Mouse (Mus musculus): ENCODE data around the gene Srgap3. TPM values are rescaled to one million over a fixed set of nuclear protein-coding genes. Genes with fewer than 3 reads are reported as not detected.

Gene Srgap3
- polyA plus RNA-seq, 1 experiment from 2014 or later, result 4.9 TPM

DNA sequence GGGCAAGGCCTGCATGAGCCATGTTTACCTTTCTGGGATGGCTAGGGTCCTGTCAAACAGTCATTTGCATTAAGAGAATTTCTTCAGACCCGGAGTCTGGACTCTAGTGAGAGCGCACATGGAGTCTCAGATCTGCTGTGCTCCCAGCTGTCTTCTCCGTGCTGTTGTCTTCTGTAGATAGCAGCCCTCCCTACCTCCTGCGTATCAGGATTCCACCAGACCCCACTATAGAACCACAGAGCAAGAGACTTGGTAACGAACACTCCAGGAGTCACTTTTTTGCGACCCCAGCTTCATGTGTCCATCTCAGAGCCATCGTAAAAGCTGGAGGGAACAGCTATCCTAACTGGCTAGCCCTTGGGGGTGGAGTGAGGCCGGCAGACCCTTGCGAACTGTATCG, 25.1 kb upstream of the Srgap3 start:
- H3K4me2 ChIP-seq, result no peak overlapping the region
- WGBS, result 52% methylated on average over 10 of the region's 10 CpGs
- 0 out of 2 replicates have a peak, but pooled peaks cover 3% of the 10 kb centered on the region for H3K9me3 ChIP-seq (replicated peaks)
- peaks cover 27% of the 10 kb centered on the region for H3K4me1 ChIP-seq
- no peak overlapping the region for H3K4me3 ChIP-seq (replicated peaks)
- no peak overlapping the region for H3K9ac ChIP-seq
- H3K27ac ChIP-seq, result no peak overlapping the region
- no peaks in the 10 kb centered on the region for H3K27me3 ChIP-seq
- no peaks in the 10 kb centered on the region for H3K36me3 ChIP-seq
- ATAC-seq (replicated peaks; ENCODE audit: low FRiP score), result no peak

DNA sequence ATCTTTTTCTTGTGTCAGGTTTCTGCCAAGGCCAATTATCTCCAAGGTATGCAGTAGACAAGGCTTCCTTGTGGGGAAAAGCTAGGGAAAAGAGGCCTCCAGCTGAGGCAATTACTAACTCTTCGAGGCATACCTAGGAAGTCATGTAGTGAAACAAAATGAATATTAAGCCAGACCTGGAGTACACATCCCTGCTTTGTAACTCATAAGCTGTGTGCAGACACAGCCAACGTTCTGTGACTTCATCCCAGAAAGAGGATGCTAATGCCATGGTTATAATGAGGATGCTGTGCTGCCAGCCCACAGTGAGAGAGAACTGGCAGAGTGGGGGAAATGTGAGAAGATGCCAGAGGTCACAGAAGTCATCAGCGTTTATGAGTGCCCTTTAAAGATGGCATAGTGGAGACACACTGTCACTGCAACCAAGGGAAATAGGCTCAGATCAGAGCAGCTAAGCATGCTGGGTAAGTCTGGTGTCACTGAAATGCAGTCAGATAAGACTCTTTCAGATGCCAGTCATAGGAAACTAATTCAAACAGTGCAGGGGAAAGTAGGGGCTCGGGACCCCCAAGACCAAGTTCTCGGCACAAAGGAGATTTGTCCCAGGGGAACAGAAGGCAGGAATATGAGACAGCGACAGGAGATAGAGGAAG, 24.2 kb upstream of the Srgap3 start:
- no peak overlapping the region for H3K4me3 ChIP-seq (replicated peaks)
- peaks cover 27% of the 10 kb centered on the region for H3K4me1 ChIP-seq
- no peaks in the 10 kb centered on the region for H3K27me3 ChIP-seq
- H3K36me3 ChIP-seq, result no peaks in the 10 kb centered on the region
- no peak for ATAC-seq (replicated peaks; ENCODE audit: low FRiP score)
- no peak overlapping the region for H3K4me2 ChIP-seq
- H3K9me3 ChIP-seq (replicated peaks), result 0 out of 2 replicates have a peak, but pooled peaks cover 3% of the 10 kb centered on the region
- no peak overlapping the region for H3K27ac ChIP-seq
- WGBS, result 63% methylated on average over 6 of the region's 6 CpGs
- no peak overlapping the region for H3K9ac ChIP-seq

- no peak overlapping the region for H3K9ac ChIP-seq
- WGBS, result 90% methylated on average over 6 of the region's 6 CpGs
- H3K27me3 ChIP-seq, result no peaks in the 10 kb centered on the region
- H3K27ac ChIP-seq, result no peak overlapping the region
- H3K4me1 ChIP-seq, result peaks cover 4% of the 10 kb centered on the region
- H3K4me2 ChIP-seq, result no peak overlapping the region
- H3K4me3 ChIP-seq (replicated peaks), result no peak overlapping the region
- no peaks in the 10 kb centered on the region for H3K36me3 ChIP-seq
- no peak for ATAC-seq (replicated peaks; ENCODE audit: low FRiP score)
- 0 out of 2 replicates have a peak, but pooled peaks cover 3% of the 10 kb centered on the region for H3K9me3 ChIP-seq (replicated peaks)
These were observed 20.3 kb upstream of the Srgap3 start for GRCm38 (mm10) chr6:112967359-112967758.

DNA sequence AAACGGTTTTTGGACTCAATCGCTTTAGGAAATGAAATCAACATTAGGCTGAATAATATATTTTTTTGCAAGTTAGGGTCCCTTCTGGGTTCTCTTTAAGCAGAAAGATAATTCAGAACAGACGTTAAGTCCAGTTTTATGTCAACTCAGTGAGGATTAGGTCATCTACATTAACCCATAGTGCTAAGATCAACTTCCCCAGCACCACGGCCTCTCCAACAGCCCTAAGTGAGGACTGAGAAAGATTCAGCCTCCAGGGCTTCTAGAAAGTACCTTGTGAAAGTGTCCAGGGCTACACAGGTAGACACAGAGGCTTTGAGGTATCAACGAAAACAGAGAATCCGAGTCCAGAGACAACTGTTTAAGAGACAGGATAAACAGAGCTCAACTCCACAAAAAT, 11.3 kb upstream of the Srgap3 start:
- no peaks in the 10 kb centered on the region for H3K36me3 ChIP-seq
- ATAC-seq (replicated peaks; ENCODE audit: low FRiP score), result no peak
- no peak overlapping the region for H3K9ac ChIP-seq
- WGBS, result 32% methylated on average over 6 of the region's 6 CpGs
- H3K4me2 ChIP-seq, result no peak overlapping the region
- no peak overlapping the region for H3K4me3 ChIP-seq (replicated peaks)
- H3K27me3 ChIP-seq, result no peaks in the 10 kb centered on the region
- peaks cover 30% of the 10 kb centered on the region for H3K4me1 ChIP-seq
- H3K9me3 ChIP-seq (replicated peaks), result no peaks in the 10 kb centered on the region
- H3K27ac ChIP-seq, result peak overlapping the region; percentile 11; the same call in 1 of the 2 replicates

GRCm38 (mm10) chr6:112957583-112958280, 10.7 kb upstream of the Srgap3 start:
- Histone ChIP-seq H3K4me2 (peak overlapping the region; percentile 41), H3K27me3 (no peaks in the 10 kb centered on the region), H3K4me3 (replicated peaks) (no peak overlapping the region), H3K4me1 (peaks cover 30% of the 10 kb centered on the region), H3K9ac (no peak overlapping the region), H3K27ac (peak overlapping the region; percentile 72), H3K9me3 (replicated peaks) (no peaks in the 10 kb centered on the region), H3K36me3 (no peaks in the 10 kb centered on the region)
- peak; percentile 82 for ATAC-seq (replicated peaks; ENCODE audit: low FRiP score)
- 16% methylated on average over 11 of the region's 11 CpGs for WGBS

DNA sequence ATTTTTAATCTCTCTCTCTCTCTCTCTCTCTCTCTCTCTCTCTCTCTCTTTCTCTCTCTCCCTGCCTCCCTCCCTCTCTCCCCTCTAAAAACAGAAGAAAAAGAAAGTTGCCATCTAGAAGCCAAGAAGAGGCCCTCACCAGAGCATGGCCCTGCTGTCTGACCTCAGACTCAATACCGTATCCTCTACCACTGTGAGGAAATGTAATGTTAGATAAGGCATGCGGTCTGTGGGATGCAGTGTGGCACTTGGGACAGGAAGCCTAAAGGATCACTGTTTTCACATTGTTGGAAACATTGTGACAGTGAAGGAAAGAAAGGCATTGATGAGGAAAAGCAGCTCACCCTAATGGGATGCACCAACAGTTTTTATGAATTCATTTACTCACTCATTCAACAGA, 8.7 kb upstream of the Srgap3 start:
- 42% methylated on average over 2 of the region's 2 CpGs for WGBS
- no peak for ATAC-seq (replicated peaks; ENCODE audit: low FRiP score)

DNA sequence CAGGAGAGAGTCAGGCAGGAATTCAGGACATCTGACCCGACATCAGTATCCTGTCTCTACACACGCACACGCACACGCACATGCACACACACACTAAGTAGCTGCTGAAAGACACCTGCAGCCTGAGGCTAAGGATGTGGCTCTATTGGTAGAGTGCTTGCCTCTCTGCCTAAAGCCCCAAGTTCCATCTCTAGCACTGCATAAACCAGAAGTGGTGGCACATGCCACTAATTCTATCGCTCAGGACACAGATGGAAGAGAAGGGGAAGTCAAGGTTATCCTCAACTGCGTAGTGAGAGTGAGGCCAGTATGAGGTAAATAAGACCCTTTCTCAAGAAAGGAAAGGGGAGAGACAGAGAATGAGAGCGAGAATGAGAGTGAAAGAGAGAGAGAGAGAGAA, 6.8 kb upstream of the Srgap3 start:
- H3K27ac ChIP-seq, result no peak overlapping the region
- WGBS, result 85% methylated on average over 7 of the region's 7 CpGs
- no peaks in the 10 kb centered on the region for H3K27me3 ChIP-seq
- no peaks in the 10 kb centered on the region for H3K9me3 ChIP-seq (replicated peaks)
- H3K9ac ChIP-seq, result no peak overlapping the region
- H3K36me3 ChIP-seq, result no peaks in the 10 kb centered on the region
- H3K4me2 ChIP-seq, result no peak overlapping the region
- no peak overlapping the region for H3K4me3 ChIP-seq (replicated peaks)
- H3K4me1 ChIP-seq, result peaks cover 36% of the 10 kb centered on the region
- ATAC-seq (replicated peaks; ENCODE audit: low FRiP score), result no peak

More for the DNA sequence above, 8.7 kb upstream of the Srgap3 start:
- H3K9ac ChIP-seq, result no peak overlapping the region
- H3K4me1 ChIP-seq, result peaks cover 30% of the 10 kb centered on the region
- H3K27me3 ChIP-seq, result no peaks in the 10 kb centered on the region
- H3K9me3 ChIP-seq (replicated peaks), result no peaks in the 10 kb centered on the region
- H3K4me2 ChIP-seq, result no peak overlapping the region
- no peak overlapping the region for H3K27ac ChIP-seq
- H3K4me3 ChIP-seq (replicated peaks), result no peak overlapping the region
- no peaks in the 10 kb centered on the region for H3K36me3 ChIP-seq

DNA sequence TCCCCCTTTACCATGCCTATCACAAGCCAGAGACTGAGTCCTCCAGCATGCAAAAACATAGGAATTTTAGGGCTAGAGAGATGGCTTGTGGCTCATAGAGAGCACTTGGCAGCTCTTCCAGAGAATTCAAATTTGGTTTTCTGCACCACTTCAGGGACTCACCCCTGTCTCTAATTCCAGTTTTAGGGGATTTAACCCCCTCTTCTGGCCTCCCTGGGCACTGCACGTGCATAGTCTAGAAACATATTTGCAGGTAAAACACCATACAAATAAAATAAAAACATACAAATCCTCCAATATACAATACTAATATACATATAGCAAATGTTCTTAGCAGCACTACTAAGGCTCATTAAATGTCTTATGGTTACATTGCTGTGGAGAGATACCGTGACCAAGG, 4.2 kb upstream of the Srgap3 start:
- 86% methylated on average over 2 of the region's 2 CpGs for WGBS
- ATAC-seq (replicated peaks; ENCODE audit: low FRiP score), result no peak
- H3K27ac ChIP-seq, result peak overlapping the region; percentile 58; the same call in 1 of the 2 replicates

DNA sequence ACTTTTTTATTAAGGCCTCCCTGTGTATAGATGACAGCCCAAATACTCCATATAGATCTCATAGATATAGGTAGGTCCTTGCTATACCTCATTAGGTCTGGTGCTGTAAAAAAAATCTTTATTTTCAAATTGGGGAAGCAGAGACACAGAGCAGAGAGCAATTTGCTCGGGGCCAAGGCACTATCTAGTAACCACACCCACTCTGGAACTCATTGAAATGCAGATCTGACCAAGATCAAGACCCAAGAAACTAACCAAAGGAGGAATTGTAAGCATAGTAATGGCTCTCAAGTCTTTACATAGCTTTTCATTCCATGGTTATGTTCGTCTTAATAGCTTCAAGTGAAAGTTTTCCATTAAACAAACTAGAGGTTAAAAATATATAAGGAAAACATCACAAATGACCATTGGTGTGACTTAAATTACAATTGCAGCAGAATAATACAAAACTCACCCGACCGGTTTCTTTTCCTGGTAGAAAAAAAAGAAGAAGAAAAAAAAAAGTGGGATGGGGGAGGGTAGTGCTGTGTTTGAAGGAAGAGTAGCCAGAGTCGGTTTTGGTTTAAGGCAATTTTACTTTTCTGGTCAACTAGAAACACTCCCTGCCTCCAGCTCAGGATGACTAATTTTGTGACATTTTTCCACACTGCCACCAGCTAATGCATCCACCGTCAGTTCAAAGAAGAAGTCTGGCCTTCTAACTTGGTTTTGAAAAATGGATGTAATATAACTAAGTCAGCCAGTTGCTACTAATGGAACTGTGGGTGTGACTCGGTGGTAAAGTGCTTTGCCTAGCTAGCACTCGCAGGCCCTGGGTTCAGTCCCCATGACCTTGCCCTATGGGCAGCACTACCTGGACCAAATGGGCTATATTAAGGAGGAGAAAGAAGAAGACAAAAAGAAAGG, 3.4 kb upstream of the Srgap3 start:
- 43% methylated on average over 8 of the region's 8 CpGs for WGBS
- peaks cover 36% of the 10 kb centered on the region for H3K4me1 ChIP-seq
- H3K4me3 ChIP-seq (replicated peaks), result no peak overlapping the region
- H3K36me3 ChIP-seq, result no peaks in the 10 kb centered on the region
- H3K9me3 ChIP-seq (replicated peaks), result no peaks in the 10 kb centered on the region
- no peak for ATAC-seq (replicated peaks; ENCODE audit: low FRiP score)
- 0 out of 2 replicates have a peak overlapping the region, but pooled peaks have one; percentile 5 for H3K4me2 ChIP-seq
- H3K27ac ChIP-seq, result peak overlapping the region; percentile 58
- no peak overlapping the region for H3K9ac ChIP-seq
- H3K27me3 ChIP-seq, result no peaks in the 10 kb centered on the region

More for the DNA sequence above, 4.2 kb upstream of the Srgap3 start:
- peaks cover 31% of the 10 kb centered on the region for H3K4me1 ChIP-seq
- H3K4me2 ChIP-seq, result no peak overlapping the region
- no peaks in the 10 kb centered on the region for H3K36me3 ChIP-seq
- H3K9me3 ChIP-seq (replicated peaks), result no peaks in the 10 kb centered on the region
- no peaks in the 10 kb centered on the region for H3K27me3 ChIP-seq
- H3K4me3 ChIP-seq (replicated peaks), result no peak overlapping the region
- H3K9ac ChIP-seq, result no peak overlapping the region

DNA sequence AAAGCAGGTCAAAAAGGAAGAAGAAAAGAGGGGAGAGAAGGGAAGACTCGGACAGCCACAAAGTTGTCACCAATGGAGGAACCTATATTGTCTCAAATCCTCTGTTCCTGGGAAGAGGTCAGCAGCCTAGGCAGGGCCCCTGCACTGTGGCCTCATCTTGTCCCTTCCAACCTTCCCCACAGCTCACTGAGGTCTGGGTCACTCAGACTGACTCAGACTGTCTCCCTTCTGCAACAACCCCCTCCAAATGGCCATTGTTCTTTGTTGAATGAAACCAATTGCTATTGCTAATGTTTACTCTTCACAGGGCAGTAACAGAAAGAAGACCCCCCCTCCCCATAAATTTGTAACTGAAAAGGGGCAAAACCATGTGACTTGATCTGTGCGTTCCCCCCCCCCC, 2.2 kb upstream of the Srgap3 start:
- peak overlapping the region; percentile 52 for H3K27ac ChIP-seq

DNA sequence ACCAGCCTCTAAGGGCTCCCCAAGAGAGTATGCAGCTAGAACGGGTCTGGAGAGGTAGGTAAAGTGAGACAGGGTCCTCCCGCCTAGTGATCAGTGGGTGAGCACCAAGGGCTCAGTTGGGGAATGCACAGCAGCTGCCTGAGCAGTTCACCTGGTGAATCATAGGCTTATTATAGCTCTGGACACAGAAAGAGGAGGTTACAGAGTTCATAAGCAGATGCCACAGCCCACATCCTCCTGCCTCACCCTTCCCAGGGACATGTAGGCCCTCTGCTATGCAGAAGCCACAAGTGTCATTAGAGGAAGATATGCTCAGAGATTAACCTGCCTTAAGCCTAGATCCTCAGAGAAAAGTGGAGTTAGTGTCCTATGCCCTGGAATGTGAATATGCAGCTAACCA, 1.4 kb upstream of the Srgap3 start:
- no peaks in the 10 kb centered on the region for H3K9me3 ChIP-seq (replicated peaks)
- H3K36me3 ChIP-seq, result no peaks in the 10 kb centered on the region
- no peak for ATAC-seq (replicated peaks; ENCODE audit: low FRiP score)
- WGBS, result 82% methylated on average over 2 of the region's 2 CpGs
- H3K27ac ChIP-seq, result no peak overlapping the region; the same call in 1 of the 2 replicates
- no peaks in the 10 kb centered on the region for H3K27me3 ChIP-seq
- no peak overlapping the region for H3K9ac ChIP-seq
- peaks cover 38% of the 10 kb centered on the region for H3K4me1 ChIP-seq
- no peak overlapping the region for H3K4me2 ChIP-seq
- H3K4me3 ChIP-seq (replicated peaks), result no peak overlapping the region

More for the DNA sequence above, 2.2 kb upstream of the Srgap3 start:
- no peaks in the 10 kb centered on the region for H3K27me3 ChIP-seq
- H3K9me3 ChIP-seq (replicated peaks), result no peaks in the 10 kb centered on the region
- no peaks in the 10 kb centered on the region for H3K36me3 ChIP-seq
- no peak overlapping the region for H3K9ac ChIP-seq
- no peak for ATAC-seq (replicated peaks; ENCODE audit: low FRiP score)
- WGBS, result 63% methylated on average over 2 of the region's 2 CpGs
- H3K4me1 ChIP-seq, result peaks cover 38% of the 10 kb centered on the region
- H3K4me2 ChIP-seq, result no peak overlapping the region
- no peak overlapping the region for H3K4me3 ChIP-seq (replicated peaks)
